Mouse (Mus musculus): ENCODE results near the gene Zfp988. TPM values are rescaled to one million over a fixed set of nuclear protein-coding genes. Genes with fewer than 3 reads are reported as not detected.
"Not testable (repeated sequence)": the region's sequence is repeated elsewhere in the genome, so short reads cannot be mapped to it uniquely, and the experiment has no call there.

The Zfp988 gene
- polyA plus RNA-seq, 1 experiment from 2014 or later: 0.55 TPM

- H3K4me2 ChIP-seq (ENCODE audit: low read length); ATAC-seq (replicated peaks; ENCODE audit: low FRiP score, low TSS enrichment, low read depth); H3K27ac ChIP-seq (ENCODE audit: low read depth); H3K36me3 ChIP-seq (ENCODE audit: control insufficient read depth, insufficient read depth, low read length); H3K4me1 ChIP-seq (replicated peaks; ENCODE audit: control insufficient read depth, insufficient read depth, low read length); DNase-seq (ENCODE audit: low spot score); H3K27me3 ChIP-seq (replicated peaks; ENCODE audit: control insufficient read depth, insufficient read depth, low read length); H3K9ac ChIP-seq (ENCODE audit: low read length); H3K4me3 ChIP-seq (ENCODE audit: low read depth, low read length); H3K9me3 ChIP-seq (ENCODE audit: control insufficient read depth, low read length): not testable (repeated sequence)
- no CpG with 5 or more reads among the region's 6 CpGs for WGBS
Measured at GRCm38 (mm10) chr4:147361003-147361402, 55.5 kb downstream of the Zfp988 start, which contains the start of gene Zfp978. Gene Zfp978 (plus strand): TSS chr4:147361303.

GRCm38 (mm10) chr4:147361872-147362271, 56.4 kb downstream of the Zfp988 start:
- DNase-seq (ENCODE audit: low spot score); H3K9ac ChIP-seq (ENCODE audit: low read length); H3K4me3 ChIP-seq (ENCODE audit: low read depth, low read length); H3K4me1 ChIP-seq (replicated peaks; ENCODE audit: control insufficient read depth, insufficient read depth, low read length); H3K27me3 ChIP-seq (replicated peaks; ENCODE audit: control insufficient read depth, insufficient read depth, low read length); H3K27ac ChIP-seq (ENCODE audit: low read depth); ATAC-seq (replicated peaks; ENCODE audit: low FRiP score, low TSS enrichment, low read depth); H3K4me2 ChIP-seq (ENCODE audit: low read length); H3K36me3 ChIP-seq (ENCODE audit: control insufficient read depth, insufficient read depth, low read length); H3K9me3 ChIP-seq (ENCODE audit: control insufficient read depth, low read length): not testable (repeated sequence)
- WGBS: no CpG with 5 or more reads among the region's 1 CpGs

- not testable (repeated sequence) for H3K27me3 ChIP-seq (replicated peaks; ENCODE audit: control insufficient read depth, insufficient read depth, low read length); H3K9me3 ChIP-seq (ENCODE audit: control insufficient read depth, low read length); H3K36me3 ChIP-seq (ENCODE audit: control insufficient read depth, insufficient read depth, low read length); H3K4me2 ChIP-seq (ENCODE audit: low read length); H3K4me1 ChIP-seq (replicated peaks; ENCODE audit: control insufficient read depth, insufficient read depth, low read length); H3K9ac ChIP-seq (ENCODE audit: low read length); H3K27ac ChIP-seq (ENCODE audit: low read depth); DNase-seq (ENCODE audit: low spot score); H3K4me3 ChIP-seq (ENCODE audit: low read depth, low read length)
- ATAC-seq (replicated peaks; ENCODE audit: low FRiP score, low TSS enrichment, low read depth): peak; percentile 71
- no CpG with 5 or more reads among the region's 2 CpGs for WGBS
Measured at GRCm38 (mm10) chr4:147369564-147369963, 64.1 kb downstream of the Zfp988 start.

GRCm38 (mm10) chr4:147383199-147383598, 77.7 kb downstream of the Zfp988 start:
- not testable (repeated sequence) for H3K27ac ChIP-seq (ENCODE audit: low read depth); H3K9me3 ChIP-seq (ENCODE audit: control insufficient read depth, low read length); ATAC-seq (replicated peaks; ENCODE audit: low FRiP score, low TSS enrichment, low read depth); H3K36me3 ChIP-seq (ENCODE audit: control insufficient read depth, insufficient read depth, low read length); H3K9ac ChIP-seq (ENCODE audit: low read length); H3K4me3 ChIP-seq (ENCODE audit: low read depth, low read length); H3K4me2 ChIP-seq (ENCODE audit: low read length); H3K4me1 ChIP-seq (replicated peaks; ENCODE audit: control insufficient read depth, insufficient read depth, low read length); DNase-seq (ENCODE audit: low spot score); H3K27me3 ChIP-seq (replicated peaks; ENCODE audit: control insufficient read depth, insufficient read depth, low read length)
- 88% methylated on average over 2 of the region's 4 CpGs for WGBS

Other genes with a start within 250 kb of the Zfp988 start
- gene Zfp991, start 173.6 kb upstream of the Zfp988 start, polyA plus RNA-seq (2014; fragmentation: Nextera tagmentation; extraction: Ambion mirVana): 9.6 and 10.1 TPM in 2 replicates
- not detected in 2 replicates for gene Zfp978, start 55.6 kb downstream of the Zfp988 start, polyA plus RNA-seq (2014; fragmentation: Nextera tagmentation; extraction: Ambion mirVana)
- 5.0 and 6.3 TPM in 2 replicates for gene Zfp982, start 186.7 kb downstream of the Zfp988 start, polyA plus RNA-seq (2014; fragmentation: Nextera tagmentation; extraction: Ambion mirVana)
- 0.39 and 0.53 TPM in 2 replicates for gene Gm16503, start 234.5 kb downstream of the Zfp988 start, polyA plus RNA-seq (2014; fragmentation: Nextera tagmentation; extraction: Ambion mirVana)
- gene Zfp985, start 247.6 kb downstream of the Zfp988 start, polyA plus RNA-seq (2014; fragmentation: Nextera tagmentation; extraction: Ambion mirVana): 0.55 and 0.81 TPM in 2 replicates